Mouse (Mus musculus): ENCODE data around the gene Olfr203. TPM values are rescaled to one million over a fixed set of nuclear protein-coding genes. Genes with fewer than 3 reads are reported as not detected.

Gene Olfr203
- polyA plus RNA-seq, 1 experiment from 2014 or later, result not detected

DNA sequence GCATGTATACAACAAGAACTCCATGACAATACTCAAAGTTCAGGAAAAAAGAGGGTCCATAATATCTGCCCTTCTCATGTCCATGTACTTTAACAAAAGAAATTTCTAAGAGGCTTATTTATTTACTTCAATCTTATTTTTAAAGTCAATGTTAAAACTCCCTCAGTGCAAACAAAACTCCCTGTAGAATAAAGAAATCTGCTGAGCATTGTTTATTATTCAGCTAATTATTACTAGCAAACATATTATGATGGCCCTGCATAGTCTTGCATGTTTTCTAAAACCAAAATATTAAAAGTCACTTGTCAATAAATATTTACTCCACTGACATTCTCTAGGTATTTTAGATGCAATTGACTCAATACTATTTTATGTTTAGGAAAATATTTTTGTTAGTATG lies 32.4 kb downstream of the Olfr203 start, which contains the start of gene Olfr205:
Gene Olfr205, minus strand, starts transcription at position 101 of the 400 bp plus-strand sequence.
- H3K36me3 ChIP-seq (ENCODE audit: control insufficient read depth, insufficient read depth, low read length), result no peaks in the 10 kb centered on the region
- no peak for ATAC-seq
- H3K4me1 ChIP-seq (ENCODE audit: control insufficient read depth, insufficient read depth, low read depth, low read length), result no peaks in the 10 kb centered on the region
- H3K4me2 ChIP-seq (ENCODE audit: low read length), result no peak within 1 kb of the TSS
- no peak within 1 kb of the TSS for H3K27ac ChIP-seq (ENCODE audit: low read depth, low read length)
- no peaks in the 10 kb centered on the region for H3K27me3 ChIP-seq (replicated peaks; ENCODE audit: control insufficient read depth, insufficient read depth, low read length)
- no peaks in the 10 kb centered on the region; the same call in 1 of the 2 replicates for H3K9me3 ChIP-seq (ENCODE audit: control insufficient read depth, low read length)
- no peak within 1 kb of the TSS for H3K9ac ChIP-seq (ENCODE audit: low read depth, low read length)
- no peak within 1 kb of the TSS for H3K4me3 ChIP-seq (ENCODE audit: low read length)

DNA sequence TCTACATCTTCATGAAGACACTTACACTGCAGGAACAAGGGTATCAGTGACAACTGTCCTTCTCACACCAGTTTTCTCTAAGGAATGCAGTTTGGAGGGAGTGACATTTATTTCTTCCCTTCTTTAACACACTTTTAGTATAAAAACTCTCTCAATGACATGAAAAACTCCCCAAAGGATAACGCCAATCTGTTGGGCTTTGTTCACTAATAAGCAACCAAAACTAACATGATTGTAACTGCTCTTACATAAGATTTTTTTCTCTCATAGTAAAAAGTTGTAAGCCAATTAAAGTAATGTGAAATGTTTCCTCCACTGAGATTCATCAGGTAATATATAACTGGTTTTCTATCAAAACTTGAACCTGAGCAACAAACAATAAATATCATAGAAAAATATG lies 50.5 kb downstream of the Olfr203 start, which contains the start of gene Olfr206:
Gene Olfr206, minus strand, starts transcription at position 101 of the 400 bp plus-strand sequence.
- H3K9ac ChIP-seq (ENCODE audit: low read depth, low read length), result no peak within 1 kb of the TSS
- no peaks in the 10 kb centered on the region for H3K4me1 ChIP-seq (ENCODE audit: control insufficient read depth, insufficient read depth, low read depth, low read length)
- H3K4me2 ChIP-seq (ENCODE audit: low read length), result no peak within 1 kb of the TSS
- no peak within 1 kb of the TSS for H3K27ac ChIP-seq (ENCODE audit: low read depth, low read length)
- no peaks in the 10 kb centered on the region for H3K27me3 ChIP-seq (replicated peaks; ENCODE audit: control insufficient read depth, insufficient read depth, low read length)
- no peak for ATAC-seq
- no peaks in the 10 kb centered on the region for H3K9me3 ChIP-seq (ENCODE audit: control insufficient read depth, low read length)
- WGBS, result 86% methylated on average over 1 of the region's 1 CpGs
- H3K4me3 ChIP-seq (ENCODE audit: low read length), result no peak within 1 kb of the TSS
- H3K36me3 ChIP-seq (ENCODE audit: control insufficient read depth, insufficient read depth, low read length), result no peaks in the 10 kb centered on the region

Other genes with a start within 250 kb of the Olfr203 start
- gene Olfr190, start 220.9 kb upstream of the Olfr203 start, polyA plus RNA-seq (2015; fragmentation: Nextera tagmentation; extraction: Ambion mirVana), result not detected in 2 replicates
- gene Olfr191, start 209.1 kb upstream of the Olfr203 start, polyA plus RNA-seq (2015; fragmentation: Nextera tagmentation; extraction: Ambion mirVana), result not detected in 2 replicates
- not detected in 2 replicates for gene Olfr193, start 187.0 kb upstream of the Olfr203 start, polyA plus RNA-seq (2015; fragmentation: Nextera tagmentation; extraction: Ambion mirVana)
- gene Olfr194, start 177.8 kb upstream of the Olfr203 start, polyA plus RNA-seq (2015; fragmentation: Nextera tagmentation; extraction: Ambion mirVana), result not detected in 2 replicates
- gene Olfr195, start 151.8 kb upstream of the Olfr203 start, polyA plus RNA-seq (2015; fragmentation: Nextera tagmentation; extraction: Ambion mirVana), result not detected in 2 replicates
- not detected in 2 replicates for gene Olfr196, start 128.4 kb upstream of the Olfr203 start, polyA plus RNA-seq (2015; fragmentation: Nextera tagmentation; extraction: Ambion mirVana)
- gene Olfr198, start 95.3 kb upstream of the Olfr203 start, polyA plus RNA-seq (2015; fragmentation: Nextera tagmentation; extraction: Ambion mirVana), result not detected in 2 replicates
- gene Olfr199, start 79.1 kb upstream of the Olfr203 start, polyA plus RNA-seq (2015; fragmentation: Nextera tagmentation; extraction: Ambion mirVana), result not detected in 2 replicates
- not detected in 2 replicates for gene Olfr201, start 26.2 kb upstream of the Olfr203 start, polyA plus RNA-seq (2015; fragmentation: Nextera tagmentation; extraction: Ambion mirVana)
- gene Olfr202, start 12.1 kb upstream of the Olfr203 start, polyA plus RNA-seq (2015; fragmentation: Nextera tagmentation; extraction: Ambion mirVana), result not detected in 2 replicates
- gene Olfr204, start 19.4 kb downstream of the Olfr203 start, polyA plus RNA-seq (2015; fragmentation: Nextera tagmentation; extraction: Ambion mirVana), result not detected in 2 replicates
- gene Olfr205, start 32.3 kb downstream of the Olfr203 start, polyA plus RNA-seq (2015; fragmentation: Nextera tagmentation; extraction: Ambion mirVana), result not detected in 2 replicates
- gene Olfr206, start 50.4 kb downstream of the Olfr203 start, polyA plus RNA-seq (2015; fragmentation: Nextera tagmentation; extraction: Ambion mirVana), result not detected in 2 replicates
- not detected in 2 replicates for gene Olfr209, start 65.1 kb downstream of the Olfr203 start, polyA plus RNA-seq (2015; fragmentation: Nextera tagmentation; extraction: Ambion mirVana)
- gene Gabrr3, start 108.5 kb downstream of the Olfr203 start, polyA plus RNA-seq (2015; fragmentation: Nextera tagmentation; extraction: Ambion mirVana), result not detected in 2 replicates
- 16.8 and 19.0 TPM in 2 replicates for gene Riox2, start 172.9 kb downstream of the Olfr203 start, polyA plus RNA-seq (2015; fragmentation: Nextera tagmentation; extraction: Ambion mirVana)